Mouse (Mus musculus) bone marrow macrophage, adult 2 months (primary cell): ENCODE measurements around the gene Rln3.

ENCODE experiments used
- CTCF ChIP-seq: IDR thresholded peaks from 2 replicates; pipeline ENCODE4 v1.5.1; 2012; ENCODE audit warnings: low read depth, mild to moderate bottlenecking, low read length, moderate library complexity
- POLR2A ChIP-seq: IDR thresholded peaks from 2 replicates; pipeline ENCODE4 v1.6.1; 2012; ENCODE audit warnings: mild to moderate bottlenecking, low read depth, low read length, borderline replicate concordance

- TF ChIP-seq POLR2A (no peak), CTCF (no peak)
These were observed 18.9 kb downstream of the Rln3 start for GRCm38 (mm10) chr8:84025863-84026262.
